Mouse (Mus musculus) c-Kit-positive CD71-negative TER-119-negative erythroid progenitor cells, embryonic 14.5 days (primary cell): ENCODE results near the gene Klk1b26.
"Not testable (repeated sequence)": the region's sequence is repeated elsewhere in the genome, so short reads cannot be mapped to it uniquely, and the experiment has no call there.

Experiments used
- DNase-seq: peaks from one replicate; pipeline ENCODE4 v3.0.0-alpha.2; 2013; ENCODE audit warnings: low read depth

The Klk1b26 gene

DNA sequence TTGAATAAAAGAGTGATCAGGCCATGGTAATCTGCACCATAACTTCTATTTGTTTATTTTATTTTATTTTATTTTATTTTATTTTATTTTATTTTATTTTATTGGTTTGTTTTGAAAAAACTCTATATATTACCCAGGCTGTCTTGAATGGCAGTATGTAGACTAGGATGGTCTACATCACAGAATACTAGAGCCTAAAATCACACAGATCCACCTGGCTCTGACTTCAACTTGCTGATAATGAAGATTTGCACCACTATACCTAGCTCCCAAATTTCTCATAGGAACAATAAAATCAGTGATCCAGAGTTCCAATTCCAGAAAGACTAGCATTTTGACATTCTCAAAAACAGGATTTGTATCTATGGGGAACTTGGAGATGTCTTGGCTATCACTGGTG lies at the start of gene Klk1b26:
TSS of gene Klk1b26 (plus strand) at position 301 of the 400 bp plus-strand sequence.
- not testable (repeated sequence) for DNase-seq

DNA sequence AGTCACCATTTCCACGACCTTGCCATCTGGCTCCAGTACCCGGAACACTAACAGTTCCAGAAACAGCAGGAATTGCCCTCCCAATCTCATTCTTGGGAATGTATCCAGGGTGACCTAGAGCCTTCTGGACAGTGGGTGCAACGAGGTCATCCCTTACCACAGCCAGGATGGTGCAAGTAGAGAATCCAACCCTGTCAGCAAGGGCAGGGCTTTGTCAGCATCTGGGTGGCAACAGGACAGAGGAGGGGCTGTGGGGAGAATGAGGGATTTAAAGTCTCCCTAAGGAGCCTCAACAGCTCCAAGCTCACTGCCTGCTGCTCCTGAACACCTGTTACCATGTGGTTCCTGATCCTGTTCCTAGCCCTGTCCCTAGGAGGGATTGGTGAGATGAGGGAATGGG lies 45.5 kb upstream of the Klk1b26 start, which contains the start of gene Klk1b1:
TSS of gene Klk1b1 (plus strand) at position 301 of the 400 bp plus-strand sequence.
- DNase-seq: no peak

DNA sequence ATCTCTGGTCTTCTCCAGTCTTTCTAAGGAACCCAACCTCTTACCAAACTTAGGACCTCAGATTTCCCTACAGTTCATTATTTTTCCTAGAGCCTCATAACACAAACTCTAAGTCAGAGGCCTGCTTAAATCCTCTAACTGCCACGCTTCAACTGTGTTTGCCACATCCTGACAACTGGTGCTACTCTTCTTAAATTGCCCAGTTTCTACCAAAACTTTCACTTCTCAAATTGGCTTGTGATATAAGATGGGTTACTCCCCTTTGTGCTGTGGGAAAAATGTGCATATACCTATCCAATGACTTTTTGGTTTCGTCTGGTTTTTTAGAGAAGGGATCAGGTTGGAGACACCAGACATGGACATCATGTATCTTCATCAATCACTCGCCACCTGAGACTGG lies 44.9 kb upstream of the Klk1b26 start:
- DNase-seq: no peak

DNA sequence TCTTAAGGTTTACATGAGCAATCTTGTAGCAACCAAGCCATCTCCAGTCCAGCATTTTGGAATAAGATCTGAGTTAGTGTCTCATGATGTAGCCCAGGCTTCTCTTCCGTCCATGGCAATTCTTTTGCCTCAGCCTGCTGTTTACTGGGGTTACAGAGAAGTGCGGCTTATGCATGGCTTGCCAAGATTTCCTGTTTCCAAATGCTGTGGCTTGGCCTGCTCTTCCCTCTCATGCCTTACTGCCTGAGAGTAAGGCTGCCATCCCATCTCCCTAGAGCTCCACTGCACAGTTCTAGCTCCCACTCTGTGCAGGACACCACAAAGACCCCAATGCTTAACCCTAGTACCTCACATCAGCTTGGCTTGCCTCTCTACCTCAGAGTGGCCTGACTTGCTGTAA lies 44.4 kb upstream of the Klk1b26 start:
- DNase-seq: no peak

DNA sequence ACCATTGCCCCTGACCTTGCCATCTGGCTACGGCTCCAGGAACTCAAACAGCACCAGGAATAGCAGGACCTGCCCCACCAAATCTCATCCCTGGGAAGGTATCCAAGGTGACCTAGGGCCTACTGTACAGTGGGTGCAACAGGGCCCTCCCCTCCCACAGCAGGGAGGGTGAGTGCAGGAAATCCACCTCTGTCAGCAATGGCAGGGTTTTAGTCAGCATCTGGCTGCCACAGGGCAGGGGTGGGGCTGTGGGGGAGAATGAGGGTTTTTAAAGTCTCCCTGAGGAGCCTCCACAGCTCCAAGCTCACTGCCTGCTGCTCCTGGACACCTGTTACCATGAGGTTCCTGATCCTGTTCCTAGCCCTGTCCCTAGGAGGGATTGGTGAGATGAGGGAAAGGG lies 36.2 kb upstream of the Klk1b26 start, which contains the start of gene Klk1b9:
TSS of gene Klk1b9 (plus strand) at position 301 of the 400 bp plus-strand sequence.
- DNase-seq: not testable (repeated sequence)

DNA sequence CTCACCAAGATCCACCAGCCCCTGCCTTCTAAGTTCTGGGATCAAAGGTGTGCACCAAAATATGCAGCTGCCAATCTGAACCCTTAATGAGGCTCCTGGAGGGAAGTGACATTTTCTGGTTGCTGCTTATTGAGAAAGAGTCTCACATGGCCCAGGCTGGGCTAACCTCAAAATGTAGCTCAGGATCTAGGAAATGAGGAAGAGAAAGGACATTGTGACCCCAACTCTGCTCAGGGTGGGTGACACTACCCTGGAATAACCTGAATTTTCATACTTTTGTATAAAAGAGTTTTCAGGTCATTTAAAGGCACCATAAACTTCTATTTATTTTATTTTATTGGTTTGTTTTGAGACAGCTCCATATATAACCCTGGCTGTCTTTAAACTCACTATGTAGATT lies 26.3 kb upstream of the Klk1b26 start:
- no peak for DNase-seq

DNA sequence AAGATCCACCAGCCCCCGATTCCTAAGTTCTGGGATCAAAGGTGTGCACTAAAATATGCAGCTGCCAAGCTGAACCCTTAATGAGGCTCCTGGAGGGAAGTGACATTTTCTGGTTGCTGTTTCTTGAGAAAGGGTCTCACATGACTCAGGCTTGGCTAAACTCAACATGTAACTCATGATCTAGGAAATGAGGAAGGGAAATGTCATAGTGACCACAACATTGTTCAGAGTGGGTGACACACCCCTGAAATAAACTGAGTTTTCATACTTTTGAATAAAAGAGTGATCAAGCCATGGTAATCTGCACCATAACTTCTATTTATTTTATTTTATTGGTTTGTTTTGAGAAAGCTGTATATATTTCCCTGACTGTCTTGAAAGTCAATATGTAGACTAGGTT lies 17.1 kb upstream of the Klk1b26 start:
- DNase-seq: not testable (repeated sequence)

DNA sequence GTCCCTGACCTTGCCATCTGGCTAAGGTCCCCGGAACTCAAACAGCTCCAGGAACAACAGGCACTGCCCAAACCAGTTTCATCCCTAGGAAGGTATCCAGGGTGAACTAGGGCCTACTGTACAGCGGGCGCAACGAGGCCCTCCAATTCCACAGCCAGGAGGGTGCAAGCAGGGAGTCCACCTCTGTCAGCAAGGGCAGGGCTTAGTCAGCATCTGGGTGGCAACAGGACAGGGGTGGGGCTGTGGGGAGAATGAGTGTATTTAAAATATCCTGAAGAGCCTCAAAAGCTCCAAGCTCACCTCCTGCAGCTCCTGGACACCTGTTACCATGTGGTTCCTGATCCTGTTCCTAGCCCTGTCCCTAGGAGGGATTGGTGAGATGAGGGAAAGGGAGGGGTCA lies 16.4 kb upstream of the Klk1b26 start, which contains the start of gene Klk1b11:
TSS of gene Klk1b11 (plus strand) at position 301 of the 400 bp plus-strand sequence.
- not testable (repeated sequence) for DNase-seq

DNA sequence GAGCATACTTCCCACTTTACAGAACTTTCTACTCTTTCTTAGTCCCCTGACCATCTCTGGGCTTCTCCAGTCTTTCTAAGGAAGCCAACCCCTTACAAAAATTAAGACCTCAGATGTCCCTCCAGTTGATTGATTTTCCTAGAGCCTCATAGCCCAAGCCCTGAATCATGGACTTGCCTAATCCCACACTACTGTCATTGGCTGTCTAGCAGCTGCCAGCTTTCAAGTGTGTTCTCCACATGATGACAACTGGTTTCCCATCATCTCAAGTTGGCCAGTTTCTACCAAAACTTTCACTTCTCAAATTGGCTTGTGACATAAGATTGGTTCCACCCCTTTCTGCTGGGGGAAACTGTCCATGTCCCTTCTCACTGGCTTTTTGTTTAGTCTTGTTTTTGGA lies 7.1 kb upstream of the Klk1b26 start:
- DNase-seq: no peak

DNA sequence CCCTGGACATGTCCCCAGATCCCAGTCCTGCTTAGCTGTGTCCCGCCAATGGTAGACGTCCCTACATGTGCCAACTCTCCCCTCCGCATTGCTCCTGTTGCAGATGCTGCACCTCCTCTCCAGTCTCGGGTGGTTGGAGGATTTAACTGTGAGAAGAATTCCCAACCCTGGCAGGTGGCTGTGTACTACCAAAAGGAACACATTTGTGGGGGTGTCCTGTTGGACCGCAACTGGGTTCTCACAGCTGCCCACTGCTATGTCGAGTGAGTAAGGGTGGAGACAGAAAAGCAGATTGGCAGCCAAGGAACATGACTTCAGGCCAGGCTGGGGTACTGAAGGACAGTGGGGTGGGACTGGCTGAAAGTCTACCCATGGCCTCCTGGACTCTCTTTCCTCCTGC lies 2.7 kb downstream of the Klk1b26 start:
- not testable (repeated sequence) for DNase-seq

DNA sequence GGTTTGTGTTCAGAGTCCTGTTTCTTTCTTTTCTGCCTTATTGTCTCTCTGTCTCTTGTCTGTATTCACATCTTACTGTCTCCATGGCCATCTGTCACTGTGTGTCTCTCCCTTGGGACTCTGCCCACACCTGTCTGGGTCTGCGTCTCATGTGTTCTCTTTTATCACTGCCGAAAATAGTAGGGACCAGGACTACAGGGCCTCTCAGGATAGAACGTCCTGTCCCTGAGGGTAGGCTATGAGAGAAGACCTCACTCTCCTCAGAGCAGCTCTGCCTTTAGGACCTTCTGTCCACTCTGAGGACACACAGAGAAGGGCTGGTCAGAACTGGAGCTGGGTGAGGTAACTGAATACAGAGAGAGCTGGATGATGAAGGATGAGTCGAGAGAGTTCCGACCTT lies 3.1 kb downstream of the Klk1b26 start:
- DNase-seq: no peak

DNA sequence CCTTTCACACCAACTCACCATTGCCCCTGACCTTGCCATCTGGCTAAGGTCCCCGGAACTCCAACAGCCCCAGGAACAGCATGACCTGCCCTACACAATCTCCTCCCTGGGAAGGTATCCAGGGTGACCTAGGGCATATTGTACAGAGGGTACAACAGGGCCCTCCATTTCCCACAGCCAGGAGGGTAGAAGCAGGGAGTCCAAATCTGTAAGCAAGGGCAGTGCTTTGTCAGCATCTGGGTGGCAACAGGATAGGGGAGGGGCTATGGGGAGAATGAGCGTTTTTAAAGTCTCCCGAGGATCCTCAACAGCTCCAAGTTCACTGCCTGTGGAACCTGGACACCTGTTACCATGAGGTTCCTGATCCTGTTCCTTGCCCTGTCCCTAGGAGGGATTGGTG lies 40.0 kb downstream of the Klk1b26 start, which contains the start of gene Klk1b27:
TSS of gene Klk1b27 (plus strand) at position 301 of the 400 bp plus-strand sequence.
- DNase-seq: not testable (repeated sequence)
